ENCODE assay signal across 36 mouse cellular contexts in genomic region chr2:105439022-105439421, GRCm38 (mm10).
"Had no signal": no experiment of that assay in that cellular context is flagged by ENCODE, and none has a peak within 500 bp of the region (broad histone marks: within the 10 kb centered on the region; RNA-seq: fewer than 3 reads in every experiment).

No protein-coding gene starts in this region.

- H3K4me1 ChIP-seq: heart, embryonic 10.5 days; heart, embryonic 15.5 days; hindbrain, embryonic 10.5 days; hindbrain, embryonic 12.5 days; hindbrain, embryonic 13.5 days; hindbrain, embryonic 15.5 days; intestine, embryonic 15.5 days had no signal

- H3K27me3 ChIP-seq: heart, embryonic 12.5 days; heart, embryonic 13.5 days; heart, embryonic 15.5 days; hindbrain, embryonic 12.5 days; intestine, embryonic 15.5 days had no signal

- H3K4me3 ChIP-seq: heart, adult 2 months; heart, embryonic 10.5 days; heart, embryonic 12.5 days; heart, embryonic 13.5 days; heart, embryonic 15.5 days; hindbrain, embryonic 10.5 days; hindbrain, embryonic 12.5 days; hindbrain, embryonic 13.5 days; hindbrain, embryonic 15.5 days; intestine, embryonic 15.5 days; kidney, embryonic 15.5 days; layer of hippocampus, adult 2 months had no signal

- DNase-seq: heart, adult 18-20 months; heart, adult 2 months; heart, postnatal 10 days; heart, postnatal 14 days; heart, postnatal 36 days; heart, postnatal 4 days; kidney, adult 11 months; kidney, adult 18-20 months; kidney, adult 2 months; kidney, adult 8-10 months; kidney, adult 9 months; kidney, postnatal 10 days; kidney, postnatal 14 days; kidney, postnatal 25 days; kidney, postnatal 36 days; kidney, postnatal 4 days; layer of hippocampus, adult 9-11 months had no signal

- H3K27ac ChIP-seq: heart, adult 2 months; heart, embryonic 10.5 days; heart, embryonic 13.5 days; heart, embryonic 15.5 days; hindbrain, embryonic 10.5 days; hindbrain, embryonic 12.5 days; hindbrain, embryonic 13.5 days; hindbrain, embryonic 14.5 days; hindbrain, embryonic 15.5 days; hindbrain, postnatal 0 days; intestine, embryonic 15.5 days; kidney, embryonic 15.5 days; kidney, postnatal 0 days; layer of hippocampus, adult 2 months had no signal

- H3K9me3 ChIP-seq: heart, embryonic 10.5 days; heart, embryonic 12.5 days; heart, embryonic 13.5 days; heart, embryonic 15.5 days; hindbrain, embryonic 10.5 days; hindbrain, embryonic 12.5 days; hindbrain, embryonic 13.5 days; hindbrain, embryonic 15.5 days; intestine, embryonic 15.5 days; kidney, embryonic 15.5 days had no signal

- ATAC-seq: hindbrain, embryonic 16.5 days; hindbrain, postnatal 0 days; inflammation-experienced regulatory T-cells, adult 6 months; intestine, embryonic 15.5 days; intestine, embryonic 16.5 days; intestine, postnatal 0 days had no signal

- H3K9ac ChIP-seq: heart, embryonic 12.5 days; heart, embryonic 13.5 days; heart, embryonic 15.5 days; hindbrain, embryonic 12.5 days; hindbrain, embryonic 13.5 days; hindbrain, embryonic 14.5 days; hindbrain, embryonic 15.5 days; intestine, embryonic 15.5 days; kidney, embryonic 15.5 days had no signal

- H3K36me3 ChIP-seq: heart, embryonic 10.5 days; heart, embryonic 12.5 days; heart, embryonic 13.5 days; heart, embryonic 15.5 days; hindbrain, embryonic 10.5 days; hindbrain, embryonic 12.5 days; hindbrain, embryonic 13.5 days; hindbrain, embryonic 15.5 days; intestine, embryonic 15.5 days; kidney, embryonic 15.5 days had no signal

- H3K4me2 ChIP-seq: heart, embryonic 11.5 days; heart, embryonic 12.5 days; heart, embryonic 13.5 days; heart, embryonic 15.5 days; hindbrain, embryonic 12.5 days; hindbrain, embryonic 13.5 days; hindbrain, embryonic 14.5 days; hindbrain, embryonic 15.5 days; intestine, embryonic 15.5 days; kidney, embryonic 15.5 days had no signal
